Mouse (Mus musculus): Measurements from ENCODE around the gene Gpr39. TPM values are rescaled to one million over a fixed set of nuclear protein-coding genes. Genes with fewer than 3 reads are reported as not detected.

Gpr39 gene
- total and polyA plus RNA-seq, 2 experiments = 3.7 to 5.2 TPM

DNA sequence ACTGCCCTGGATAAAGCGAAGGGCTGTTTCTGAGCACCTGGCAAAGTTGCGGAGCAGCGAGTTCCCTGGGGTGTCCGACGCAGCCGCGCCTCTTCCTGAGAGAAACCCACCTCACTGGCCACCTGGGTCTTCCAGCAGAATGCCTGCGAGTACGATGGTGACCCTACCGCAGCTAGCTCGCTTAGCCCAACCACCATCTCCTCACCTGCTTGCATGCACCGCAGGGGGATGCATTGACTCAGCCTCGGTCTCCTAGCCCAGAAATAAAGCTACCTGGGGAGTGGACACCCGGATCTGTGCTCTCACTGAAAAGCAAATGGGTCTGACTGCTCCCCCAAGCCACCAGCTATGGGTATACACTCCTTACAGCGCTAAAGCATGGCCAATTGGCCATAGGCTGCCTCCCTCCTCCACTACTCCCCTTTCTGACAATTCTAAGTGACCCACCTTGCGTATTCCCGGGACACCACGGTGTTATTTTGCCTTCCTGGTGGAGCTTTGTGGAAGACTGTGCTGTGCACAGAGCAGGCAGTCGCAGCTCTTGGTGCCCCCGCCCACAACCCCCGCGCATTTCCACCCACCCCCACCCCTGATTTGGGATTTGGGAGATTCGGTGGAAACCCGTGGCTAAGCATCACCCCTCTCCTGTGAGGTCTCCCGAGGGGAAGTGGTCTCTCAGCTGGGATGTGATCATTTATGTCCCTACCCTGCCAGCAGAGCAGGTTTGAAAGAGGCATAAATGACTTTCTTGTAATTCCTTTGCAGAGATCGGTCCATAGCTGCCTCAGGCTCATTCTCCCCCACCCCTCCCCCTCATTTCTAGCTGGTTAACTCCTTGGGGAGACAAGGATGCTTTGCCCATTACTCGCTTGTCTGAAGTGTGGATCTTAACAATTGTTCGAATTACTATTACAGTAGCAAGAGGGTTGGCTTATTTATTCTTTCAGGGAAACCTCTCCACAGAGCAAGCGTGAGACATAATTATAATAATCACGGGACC is 236.1 kb downstream of the Gpr39 start, which contains the start of gene Lypd1:
Gene Lypd1, minus strand, starts transcription at position 501 of the 1,000 bp plus-strand sequence.
- Histone ChIP-seq H3K79me2 (ENCODE audit: control insufficient read depth, insufficient read depth, low read length) (no peaks in the 10 kb centered on the region), H3K27ac (replicated peaks; ENCODE audit: insufficient read depth, low read depth, low read length) (no peak within 1 kb of the TSS), H3K4me3 (ENCODE audit: insufficient read depth, low read depth, low read length) (no peak within 1 kb of the TSS), H3K36me3 (ENCODE audit: control insufficient read depth, insufficient read depth, low read length) (no peaks in the 10 kb centered on the region), H3K27me3 (ENCODE audit: control insufficient read depth, insufficient read depth, low read length) (peaks cover 12% of the 10 kb centered on the region), H3K9ac (ENCODE audit: low read depth, low read length) (no peak within 1 kb of the TSS), H3K4me1 (ENCODE audit: control insufficient read depth, insufficient read depth, low read length) (no peaks in the 10 kb centered on the region)
- WGBS = 16% methylated on average over 30 of the region's 30 CpGs
- DNase-seq (ENCODE audit: extremely low read depth, low read depth, low spot score) = no peak
- TF ChIP-seq POLR2A (IDR thresholded peaks at IDR 0.05; ENCODE audit: extremely low read depth, insufficient read depth, low read length) (no peak), CTCF (IDR thresholded peaks at IDR 0.05; ENCODE audit: low read depth, low read length) (no peak)

DNA sequence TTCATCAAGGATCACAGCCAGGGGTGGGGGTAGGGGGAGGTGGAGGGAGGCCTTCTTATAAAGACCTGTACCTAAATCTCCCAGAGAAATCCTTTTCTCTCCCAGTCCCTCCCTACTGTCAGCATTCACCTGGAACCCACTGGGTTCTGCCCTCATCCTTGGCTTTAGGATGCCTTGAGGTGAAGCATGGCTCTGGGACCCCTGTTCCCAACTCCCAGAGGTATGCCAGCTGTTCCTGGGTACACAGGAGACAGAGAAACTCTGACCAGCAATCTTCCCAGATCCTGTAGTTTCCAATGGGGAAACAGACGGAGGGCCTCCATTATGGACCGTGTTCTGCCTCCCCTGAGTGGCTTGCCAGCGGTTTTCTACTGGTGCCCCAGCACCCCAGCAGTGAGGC is 243.9 kb downstream of the Gpr39 start:
- Histone ChIP-seq H3K4me1 (ENCODE audit: control insufficient read depth, insufficient read depth, low read length) (no peaks in the 10 kb centered on the region), H3K79me2 (ENCODE audit: control insufficient read depth, insufficient read depth, low read length) (no peaks in the 10 kb centered on the region), H3K27me3 (ENCODE audit: control insufficient read depth, insufficient read depth, low read length) (no peaks in the 10 kb centered on the region), H3K36me3 (ENCODE audit: control insufficient read depth, insufficient read depth, low read length) (no peaks in the 10 kb centered on the region), H3K27ac (replicated peaks; ENCODE audit: insufficient read depth, low read depth, low read length) (no peak overlapping the region), H3K4me3 (ENCODE audit: insufficient read depth, low read depth, low read length) (no peak overlapping the region), H3K9ac (ENCODE audit: low read depth, low read length) (no peak overlapping the region)
- no peak for TF ChIP-seq CTCF (IDR thresholded peaks at IDR 0.05; ENCODE audit: low read depth, low read length)
- TF ChIP-seq POLR2A (IDR thresholded peaks at IDR 0.05; ENCODE audit: extremely low read depth, insufficient read depth, low read length) = no peak
- no peak for DNase-seq (ENCODE audit: extremely low read depth, low read depth, low spot score)
- 98% methylated on average over 3 of the region's 3 CpGs for WGBS

DNA sequence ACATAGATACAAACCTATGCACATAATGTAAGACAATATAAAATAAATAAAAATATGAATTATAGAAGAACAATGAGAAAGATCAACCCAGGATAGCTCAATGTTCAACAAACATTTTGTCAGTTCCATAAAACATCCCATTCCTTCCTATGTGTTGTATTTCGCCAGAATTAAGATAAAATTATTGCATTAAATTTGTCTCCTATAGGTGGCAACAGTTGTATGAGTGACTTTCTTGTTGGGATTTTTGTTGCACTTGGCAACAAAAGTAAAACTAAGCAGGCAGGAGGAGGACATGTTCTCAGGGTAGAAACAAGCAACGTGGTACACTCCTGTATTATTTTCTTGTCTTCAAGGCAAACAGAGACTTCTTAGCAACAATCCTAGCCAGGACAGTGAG is 246.3 kb downstream of the Gpr39 start:
- Histone ChIP-seq H3K4me1 (ENCODE audit: control insufficient read depth, insufficient read depth, low read length) (no peaks in the 10 kb centered on the region), H3K27me3 (ENCODE audit: control insufficient read depth, insufficient read depth, low read length) (no peaks in the 10 kb centered on the region), H3K9ac (ENCODE audit: low read depth, low read length) (no peak overlapping the region), H3K27ac (replicated peaks; ENCODE audit: insufficient read depth, low read depth, low read length) (no peak overlapping the region), H3K36me3 (ENCODE audit: control insufficient read depth, insufficient read depth, low read length) (no peaks in the 10 kb centered on the region), H3K79me2 (ENCODE audit: control insufficient read depth, insufficient read depth, low read length) (no peaks in the 10 kb centered on the region), H3K4me3 (ENCODE audit: insufficient read depth, low read depth, low read length) (no peak overlapping the region)
- TF ChIP-seq POLR2A (IDR thresholded peaks at IDR 0.05; ENCODE audit: extremely low read depth, insufficient read depth, low read length) (no peak), CTCF (IDR thresholded peaks at IDR 0.05; ENCODE audit: low read depth, low read length) (no peak)
- WGBS = 72% methylated on average over 2 of the region's 2 CpGs
- DNase-seq (ENCODE audit: extremely low read depth, low read depth, low spot score) = no peak

Other genes starting within 250 kb of the Gpr39 start
- gene Actr3, start 241.3 kb upstream of the Gpr39 start, total RNA-seq (2014; rRNA removed) = 77.0 and 84.1 TPM in 2 replicates
- 15.5 and 16.0 TPM in 2 replicates for gene Actr3, start 241.3 kb upstream of the Gpr39 start, polyA plus RNA-seq (2012; rRNA removed)
- 37.2 and 44.3 TPM in 2 replicates for gene Slc35f5, start 116.4 kb upstream of the Gpr39 start, total RNA-seq (2014; rRNA removed)
- 21.5 and 24.5 TPM in 2 replicates for gene Slc35f5, start 116.4 kb upstream of the Gpr39 start, polyA plus RNA-seq (2012; rRNA removed)
- not detected in 2 replicates for gene Lypd1, start 236.1 kb downstream of the Gpr39 start, total RNA-seq (2014; rRNA removed)
- gene Lypd1, start 236.1 kb downstream of the Gpr39 start, polyA plus RNA-seq (2012; rRNA removed) = not detected in 2 replicates